Mouse (Mus musculus) kidney, postnatal 0 days (tissue): ENCODE data around the gene Gbx2. TPM values are rescaled to one million over a fixed set of nuclear protein-coding genes. Genes with fewer than 3 reads are reported as not detected.

Experiments used
- ATAC-seq: fragments of 200-750 bp; cut with Nextera tagmentation; replicated peaks from 2 replicates; pipeline ENCODE4 v1.8.0; 2017; ENCODE audit warnings: low read depth, moderate number of reproducible peaks, moderate TSS enrichment, moderate library complexity; ENCODE audit not compliant: low FRiP score
- DNase-seq: peaks from one replicate; pipeline ENCODE4 v3.0.0-alpha.2; 2016; ENCODE audit warnings: low spot score
- H3K27ac ChIP-seq: fragments of 300-500 bp; sonication (generic); 2 replicates; pipeline ENCODE4 v1.5.1; 2014; ENCODE audit warnings: mild to moderate bottlenecking
- H3K27me3 ChIP-seq: fragments of 300-500 bp; sonication (generic); 2 replicates; pipeline ENCODE4 v1.6.1; 2014; ENCODE audit warnings: low read length, mixed read lengths; ENCODE audit not compliant: insufficient read depth
- H3K36me3 ChIP-seq: fragments of 300-500 bp; sonication (generic); 2 replicates; pipeline ENCODE4 v1.6.1; 2014; ENCODE audit warnings: low read length, mixed read lengths; ENCODE audit not compliant: insufficient read depth
- H3K4me1 ChIP-seq: fragments of 300-500 bp; sonication (generic); replicated peaks from 2 replicates; pipeline ENCODE4 v1.6.1; 2014; ENCODE audit warnings: antibody characterized with exemption, low read length, mixed read lengths; ENCODE audit not compliant: insufficient read depth
- H3K4me2 ChIP-seq: fragments of 300-500 bp; sonication (generic); 2 replicates; pipeline ENCODE4 v1.6.1; 2014; ENCODE audit warnings: mild to moderate bottlenecking, low read length, moderate library complexity, mixed read lengths
- H3K4me3 ChIP-seq: fragments of 300-500 bp; sonication (generic); replicated peaks from 2 replicates; pipeline ENCODE4 v1.5.1; 2014; ENCODE audit warnings: low read depth, low read length
- H3K9ac ChIP-seq: fragments of 300-500 bp; sonication (generic); 2 replicates; pipeline ENCODE4 v1.6.1; 2014; ENCODE audit warnings: low read depth, low read length
- H3K9me3 ChIP-seq: fragments of 300-500 bp; sonication (generic); replicated peaks from 2 replicates; pipeline ENCODE4 v1.6.1; 2016; ENCODE audit warnings: low read length, inconsistent platforms, mixed read lengths
- CTCF ChIP-seq: IDR thresholded peaks from 2 replicates; pipeline ENCODE4 v1.5.1; 2016; ENCODE audit warnings: antibody characterized with exemption, low read depth, mild to moderate bottlenecking, moderate library complexity
- WGBS: fragments of 180-500 bp; shearing (Covaris S2); extraction: QIAGEN DNeasy Blood & Tissue Kit; methylation state at CpG from one replicate; pipeline ENCODE4 v1.1.7; 2014; 5-methylcytosine and 5-hydroxymethylcytosine counted together
- polyA plus RNA-seq: library from polyadenylated mRNA; unstranded; fragments of >200 nt; fragmentation: Nextera tagmentation; extraction: Ambion mirVana; gene quantifications from 2 replicates; pipeline ENCODE4 v1.2.1, GENCODE M21; 2015

Gbx2 gene
- polyA plus RNA-seq, 1 experiment from 2014 or later, result not detected

- 91% methylated on average over 2 of the region's 2 CpGs for WGBS
- no peak overlapping the region for H3K4me2 ChIP-seq
- no peaks in the 10 kb centered on the region for H3K27me3 ChIP-seq
- no peak for TF ChIP-seq CTCF
- no peak overlapping the region for H3K27ac ChIP-seq
- DNase-seq, result no peak
- H3K9me3 ChIP-seq, result no peaks in the 10 kb centered on the region
- H3K36me3 ChIP-seq, result no peaks in the 10 kb centered on the region
- no peak overlapping the region for H3K4me3 ChIP-seq
- H3K9ac ChIP-seq, result no peak overlapping the region
- H3K4me1 ChIP-seq, result no peaks in the 10 kb centered on the region
- ATAC-seq, result no peak
Measured at GRCm38 (mm10) chr1:89902236-89902635, 28.7 kb downstream of the Gbx2 start.

- no peak for ATAC-seq
- Histone ChIP-seq H3K9ac (no peak overlapping the region), H3K9me3 (no peaks in the 10 kb centered on the region), H3K4me1 (no peaks in the 10 kb centered on the region), H3K27ac (no peak overlapping the region), H3K4me2 (no peak overlapping the region), H3K36me3 (no peaks in the 10 kb centered on the region), H3K4me3 (no peak overlapping the region), H3K27me3 (no peaks in the 10 kb centered on the region)
- no peak for DNase-seq
- WGBS, result 81% methylated on average over 4 of the region's 4 CpGs
- no peak for TF ChIP-seq CTCF
Measured at GRCm38 (mm10) chr1:89901381-89901780, 29.6 kb downstream of the Gbx2 start.

GRCm38 (mm10) chr1:89899761-89900445 lies 31.1 kb downstream of the Gbx2 start:
- Histone ChIP-seq H3K4me3 (no peak overlapping the region), H3K27ac (no peak overlapping the region), H3K9ac (no peak overlapping the region), H3K4me2 (no peak overlapping the region), H3K9me3 (no peaks in the 10 kb centered on the region), H3K36me3 (no peaks in the 10 kb centered on the region), H3K27me3 (no peaks in the 10 kb centered on the region), H3K4me1 (no peaks in the 10 kb centered on the region)
- ATAC-seq (no peak), DNase-seq (no peak)
- TF ChIP-seq CTCF, result no peak
- 42% methylated on average over 11 of the region's 11 CpGs for WGBS

- Histone ChIP-seq H3K27ac (no peak overlapping the region), H3K27me3 (no peaks in the 10 kb centered on the region), H3K4me2 (no peak overlapping the region), H3K4me1 (no peaks in the 10 kb centered on the region), H3K4me3 (no peak overlapping the region), H3K9ac (no peak overlapping the region), H3K36me3 (no peaks in the 10 kb centered on the region), H3K9me3 (no peaks in the 10 kb centered on the region)
- DNase-seq (no peak), ATAC-seq (no peak)
- 53% methylated on average over 2 of the region's 2 CpGs for WGBS
- no peak for TF ChIP-seq CTCF
Measured at GRCm38 (mm10) chr1:89899036-89899435, 31.9 kb downstream of the Gbx2 start.

GRCm38 (mm10) chr1:89895801-89896200 lies 35.2 kb downstream of the Gbx2 start:
- Histone ChIP-seq H3K4me2 (no peak overlapping the region), H3K36me3 (peaks cover 4% of the 10 kb centered on the region; the same call in 1 of the 2 replicates), H3K27me3 (no peaks in the 10 kb centered on the region), H3K4me1 (no peaks in the 10 kb centered on the region), H3K4me3 (no peak overlapping the region), H3K27ac (no peak overlapping the region), H3K9ac (no peak overlapping the region), H3K9me3 (no peaks in the 10 kb centered on the region)
- 61% methylated on average over 5 of the region's 5 CpGs for whole genome bisulfite sequencing
- ATAC-seq (no peak), DNase-seq (no peak)
- TF ChIP-seq CTCF, result no peak

GRCm38 (mm10) chr1:89892281-89892680 lies 38.7 kb downstream of the Gbx2 start:
- Histone ChIP-seq H3K4me2 (no peak overlapping the region), H3K4me3 (no peak overlapping the region), H3K27ac (no peak overlapping the region), H3K9me3 (no peaks in the 10 kb centered on the region), H3K9ac (no peak overlapping the region), H3K36me3 (peaks cover 14% of the 10 kb centered on the region; the same call in 1 of the 2 replicates), H3K4me1 (no peaks in the 10 kb centered on the region), H3K27me3 (no peaks in the 10 kb centered on the region)
- 62% methylated on average over 7 of the region's 7 CpGs for WGBS
- DNase-seq (no peak), ATAC-seq (no peak)
- TF ChIP-seq CTCF, result no peak

GRCm38 (mm10) chr1:89891400-89891799 lies 39.6 kb downstream of the Gbx2 start:
- ATAC-seq, result no peak
- no peak overlapping the region for H3K9ac ChIP-seq
- no peaks in the 10 kb centered on the region for H3K27me3 ChIP-seq
- no peak overlapping the region for H3K4me3 ChIP-seq
- no peak for DNase-seq
- H3K36me3 ChIP-seq, result peaks cover 14% of the 10 kb centered on the region; the same call in 1 of the 2 replicates
- no peak for TF ChIP-seq CTCF
- 87% methylated on average over 6 of the region's 6 CpGs for WGBS
- no peak overlapping the region for H3K4me2 ChIP-seq
- H3K4me1 ChIP-seq, result no peaks in the 10 kb centered on the region
- H3K9me3 ChIP-seq, result no peaks in the 10 kb centered on the region
- no peak overlapping the region for H3K27ac ChIP-seq
